Mouse (Mus musculus) kidney, adult 2 months (tissue): ENCODE measurements around the gene Tmem39b.

Source experiments
- CTCF ChIP-seq: fragments of 200-500 bp; conservative IDR thresholded peaks from 2 replicates; pipeline ENCODE4 v1.5.1; 2011; ENCODE audit warnings: low read depth, mild to moderate bottlenecking, control low read depth, low read length, moderate library complexity, mixed read lengths; ENCODE audit not compliant: insufficient read depth, insufficient read length
- POLR2A ChIP-seq: fragments of 200-500 bp; IDR thresholded peaks from one replicate; pipeline ENCODE4 v1.6.1; 2011; ENCODE audit warnings: low read depth, low read length, control low read depth

- TF ChIP-seq CTCF (no peak), POLR2A (no peak)
Measured at GRCm38 (mm10) chr4:129695815-129696157, 852 bp downstream of the Tmem39b start.
